Mouse (Mus musculus): ENCODE data around the gene Olfr522.

Gene Olfr522

GRCm38 (mm10) chr7:140164664-140165063, at the start of gene Olfr522:
TSS of gene Olfr522 (minus strand) at chr7:140164764.
- DNase-seq (ENCODE audit: low spot score): no peak

- DNase-seq (ENCODE audit: low spot score): no peak
Observed at GRCm38 (mm10) chr7:140213841-140214240, 49.3 kb upstream of the Olfr522 start.

- no peak for DNase-seq (ENCODE audit: low spot score)
Observed at GRCm38 (mm10) chr7:140208677-140209076, 44.1 kb upstream of the Olfr522 start.

- no peak for DNase-seq (ENCODE audit: low spot score)
Observed at GRCm38 (mm10) chr7:140208153-140208552, 43.6 kb upstream of the Olfr522 start.

- DNase-seq (ENCODE audit: low spot score): no peak
Observed at GRCm38 (mm10) chr7:140206904-140207303, 42.3 kb upstream of the Olfr522 start.

GRCm38 (mm10) chr7:140205864-140206263, 41.3 kb upstream of the Olfr522 start, which contains the start of gene Olfr524:
TSS of gene Olfr524 (minus strand) at chr7:140205964.
- DNase-seq (ENCODE audit: low spot score): no peak

GRCm38 (mm10) chr7:140201090-140201489, 36.5 kb upstream of the Olfr522 start:
- DNase-seq (ENCODE audit: low spot score): no peak

GRCm38 (mm10) chr7:140196002-140196401, 31.4 kb upstream of the Olfr522 start:
- no peak for DNase-seq (ENCODE audit: low spot score)

GRCm38 (mm10) chr7:140194031-140194430, 29.5 kb upstream of the Olfr522 start:
- no peak for DNase-seq (ENCODE audit: low spot score)

GRCm38 (mm10) chr7:140192851-140193250, 28.3 kb upstream of the Olfr522 start:
- peak; percentile 51 for DNase-seq (ENCODE audit: low spot score)

- DNase-seq (ENCODE audit: low spot score): no peak
Observed at GRCm38 (mm10) chr7:140192445-140192844, 27.9 kb upstream of the Olfr522 start.

- DNase-seq (ENCODE audit: low spot score): no peak
Observed at GRCm38 (mm10) chr7:140190435-140190834, 25.9 kb upstream of the Olfr522 start.

- no peak for DNase-seq (ENCODE audit: low spot score)
Observed at GRCm38 (mm10) chr7:140188391-140189328, 24.1 kb upstream of the Olfr522 start.

GRCm38 (mm10) chr7:140187721-140188390, 23.3 kb upstream of the Olfr522 start:
- DNase-seq (ENCODE audit: low spot score): no peak

GRCm38 (mm10) chr7:140186646-140187620, 22.4 kb upstream of the Olfr522 start:
- no peak for DNase-seq (ENCODE audit: low spot score)

GRCm38 (mm10) chr7:140184206-140184605, 19.6 kb upstream of the Olfr522 start:
- DNase-seq (ENCODE audit: low spot score): no peak

- no peak for DNase-seq (ENCODE audit: low spot score)
Observed at GRCm38 (mm10) chr7:140180692-140181091, 16.1 kb upstream of the Olfr522 start.

- no peak for DNase-seq (ENCODE audit: low spot score)
Observed at GRCm38 (mm10) chr7:140179176-140179575, 14.6 kb upstream of the Olfr522 start.

- no peak for DNase-seq (ENCODE audit: low spot score)
Observed at GRCm38 (mm10) chr7:140172936-140173335, 8.4 kb upstream of the Olfr522 start, which contains the start of gene Olfr523. TSS of gene Olfr523 (plus strand) at chr7:140173217.

GRCm38 (mm10) chr7:140170863-140171262, 6.3 kb upstream of the Olfr522 start:
- DNase-seq (ENCODE audit: low spot score): no peak

GRCm38 (mm10) chr7:140169386-140169785, 4.8 kb upstream of the Olfr522 start:
- no peak for DNase-seq (ENCODE audit: low spot score)

GRCm38 (mm10) chr7:140167950-140168349, 3.4 kb upstream of the Olfr522 start:
- no peak for DNase-seq (ENCODE audit: low spot score)
